ENCODE assay signal across 9 mouse cellular contexts in genomic region chr6:31155857-31156256, GRCm38 (mm10).
DNase-seq lines count a peak whose midpoint lies in the region; ATAC-seq and TF ChIP-seq lines count a peak whose summit lies in the region.
"Had no signal": no experiment of that assay in that cellular context is flagged by ENCODE, and none has a peak within 500 bp of the region (broad histone marks: within the 10 kb centered on the region; RNA-seq: fewer than 3 reads in every experiment).

No protein-coding gene starts in this region.

- no peak overlapping the region for H3K4me2 ChIP-seq in hindbrain, embryonic 11.5 days (replicated peaks; ENCODE audit: low read depth, low read length)
- no peak overlapping the region for H3K4me2 ChIP-seq in hindbrain, embryonic 13.5 days
- H3K4me2 ChIP-seq: limb, embryonic 15.5 days had no signal

- TF ChIP-seq POLR2A in bone marrow macrophage, adult 2 months (IDR thresholded peaks at IDR 0.05; ENCODE audit: borderline replicate concordance, low read depth, low read length): no peak

- H3K9me3 ChIP-seq in hindbrain, embryonic 11.5 days (ENCODE audit: control insufficient read depth, low read length): no peaks in the 10 kb centered on the region
- no peaks in the 10 kb centered on the region for H3K9me3 ChIP-seq in hindbrain, embryonic 13.5 days
- H3K9me3 ChIP-seq: limb, embryonic 15.5 days had no signal

- peak; percentile 61 for DNase-seq in hindbrain, embryonic 11.5 days (ENCODE audit: low spot score)
- DNase-seq in fat pad, adult 2 months (ENCODE audit: extremely low read depth, low read depth, low spot score): peak; percentile 14
- peak; percentile 67 for DNase-seq in kidney, postnatal 14 days
- DNase-seq in lung, postnatal 25 days (ENCODE audit: low spot score): peak; percentile 47
- DNase-seq in thymus, postnatal 25 days: peak; percentile 48

- no peak overlapping the region for H3K4me3 ChIP-seq in hindbrain, embryonic 11.5 days (ENCODE audit: low read depth, low read length)
- H3K4me3 ChIP-seq in hindbrain, embryonic 13.5 days: no peak overlapping the region
- H3K4me3 ChIP-seq in C2C12 (ENCODE audit: insufficient read depth, poor library complexity, severe bottlenecking): no peak overlapping the region
- H3K4me3 ChIP-seq in bone marrow macrophage, adult 2 months (ENCODE audit: insufficient read depth, low read length): no peak overlapping the region
- H3K4me3 ChIP-seq: limb, embryonic 15.5 days had no signal

- H3K4me1 ChIP-seq in hindbrain, embryonic 11.5 days (replicated peaks; ENCODE audit: control insufficient read depth, insufficient read depth, low read length): no peaks in the 10 kb centered on the region
- H3K4me1 ChIP-seq in hindbrain, embryonic 13.5 days (replicated peaks): peaks cover 18% of the 10 kb centered on the region
- H3K4me1 ChIP-seq in bone marrow macrophage, adult 2 months (ENCODE audit: control insufficient read depth, insufficient read depth, low read length): peaks cover 6% of the 10 kb centered on the region; the same call in 1 of the 2 replicates

- no peak overlapping the region for H3ac ChIP-seq in C2C12 (ENCODE audit: control insufficient read depth, insufficient read length, low read depth)

- no peak overlapping the region for H3K27ac ChIP-seq in hindbrain, embryonic 11.5 days (ENCODE audit: low read depth, low read length)
- no peak overlapping the region for H3K27ac ChIP-seq in hindbrain, embryonic 13.5 days
- H3K27ac ChIP-seq in bone marrow macrophage, adult 2 months (ENCODE audit: insufficient read depth, low read depth, low read length): no peak overlapping the region
- H3K27ac ChIP-seq: limb, embryonic 15.5 days had no signal

- H3K9ac ChIP-seq in hindbrain, embryonic 11.5 days (ENCODE audit: low read depth, low read length): no peak overlapping the region
- no peak overlapping the region for H3K9ac ChIP-seq in hindbrain, embryonic 13.5 days
- H3K9ac ChIP-seq: limb, embryonic 15.5 days had no signal

- H3K79me2 ChIP-seq in C2C12 (ENCODE audit: control insufficient read depth, insufficient read depth): no peaks in the 10 kb centered on the region

- H3K27me3 ChIP-seq in hindbrain, embryonic 11.5 days (ENCODE audit: control insufficient read depth, insufficient read depth, low read length): no peaks in the 10 kb centered on the region
- H3K27me3 ChIP-seq in hindbrain, embryonic 13.5 days: no peaks in the 10 kb centered on the region
- H3K27me3 ChIP-seq in C2C12 (ENCODE audit: control insufficient read depth, insufficient read depth, insufficient read length): no peaks in the 10 kb centered on the region
- H3K27me3 ChIP-seq: limb, embryonic 15.5 days had no signal

- H3K79me3 ChIP-seq in C2C12 (ENCODE audit: low read depth): no peaks in the 10 kb centered on the region

- peak; percentile 30 for TF ChIP-seq CTCF in C2C12 (IDR thresholded peaks at IDR 0.05; ENCODE audit: control insufficient read depth, insufficient read depth, insufficient read length)
- TF ChIP-seq CTCF in bone marrow macrophage, adult 2 months (IDR thresholded peaks at IDR 0.05; ENCODE audit: low read depth, low read length): peak; percentile 50; the same call in 1 of the 2 replicates

- ATAC-seq in hindbrain, embryonic 11.5 days (ENCODE audit: low FRiP score): no peak
- ATAC-seq in hindbrain, embryonic 13.5 days (ENCODE audit: low FRiP score): no peak

- no peaks in the 10 kb centered on the region for H3K36me3 ChIP-seq in hindbrain, embryonic 11.5 days (ENCODE audit: control insufficient read depth, insufficient read depth, low read length)
- H3K36me3 ChIP-seq in hindbrain, embryonic 13.5 days: no peaks in the 10 kb centered on the region
- peaks cover 18% of the 10 kb centered on the region for H3K36me3 ChIP-seq in C2C12 (ENCODE audit: control insufficient read depth, insufficient read depth)
- H3K36me3 ChIP-seq: limb, embryonic 15.5 days had no signal

- WGBS in hindbrain, embryonic 11.5 days: 36% methylated on average over 5 of the region's 5 CpGs
- WGBS in hindbrain, embryonic 13.5 days: 27% methylated on average over 5 of the region's 5 CpGs

TF ChIP-seq in C2C12, 6 proteins besides CTCF, POLR2A, EP300 and RAD21:
- TF ChIP-seq USF1 (IDR thresholded peaks at IDR 0.05; ENCODE audit: low read depth): no peak
- no peak for TF ChIP-seq CEBPB (IDR thresholded peaks at IDR 0.05; ENCODE audit: low read depth)
- TF ChIP-seq MYOG (IDR thresholded peaks at IDR 0.05; ENCODE audit: control insufficient read depth, extremely low read depth, insufficient read length): no peak
- no peak for TF ChIP-seq FOSL1 (IDR thresholded peaks at IDR 0.05; ENCODE audit: insufficient read depth, low read length, poor library complexity, severe bottlenecking)
- TF ChIP-seq MYOD1 (IDR thresholded peaks at IDR 0.05; ENCODE audit: control insufficient read depth, insufficient read length, low read depth): no peak
- no peak for TF ChIP-seq MAX (IDR thresholded peaks at IDR 0.05)

Comparison
In these comparisons a context has a peak if more than half of its experiments do, and no peak if none do; other contexts are left out.
1. DNase-seq: peak in every context shown above with its lines; median percentile 67 in kidney, postnatal 14 days; 61 in hindbrain, embryonic 11.5 days; 48 in thymus, postnatal 25 days; 47 in lung, postnatal 25 days; 14 in fat pad, adult 2 months.